ENCODE assay signal across 8 mouse cellular contexts in the genomic region with DNA sequence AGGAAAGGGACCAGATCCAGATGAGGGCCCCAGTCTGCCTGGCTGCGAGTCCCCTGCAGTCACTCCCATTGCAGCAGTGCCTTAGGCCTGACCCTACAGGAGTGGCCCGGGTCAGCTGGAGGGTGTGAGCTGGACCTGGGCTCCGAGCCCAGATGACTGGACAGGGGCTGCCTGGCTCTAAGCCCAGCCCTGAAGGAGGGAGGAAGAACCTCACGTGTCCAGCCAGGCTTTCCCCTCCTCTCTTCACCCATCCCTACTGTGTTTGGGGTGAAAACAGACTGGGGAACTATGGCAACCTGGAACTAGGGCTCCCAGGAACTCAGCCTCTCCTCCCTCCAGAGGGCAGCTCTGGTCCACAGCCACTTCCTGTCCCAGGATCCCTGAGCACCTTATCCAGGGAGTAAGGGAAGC. TPM values are rescaled to one million over a fixed set of nuclear protein-coding genes. Genes with fewer than 3 reads are reported as not detected.
DNase-seq lines count a peak whose midpoint lies in the region; ATAC-seq and TF ChIP-seq lines count a peak whose summit lies in the region.

No protein-coding gene starts in this region.

- H3K27ac ChIP-seq in embryonic facial prominence, embryonic 15.5 days (replicated peaks), result peak overlapping the region; percentile 66
- H3K27ac ChIP-seq in heart, postnatal 0 days (ENCODE audit: low read depth), result peak overlapping the region; percentile 69
- no peak overlapping the region for H3K27ac ChIP-seq in midbrain, embryonic 12.5 days (replicated peaks)

- no peak overlapping the region for H3K4me3 ChIP-seq in embryonic facial prominence, embryonic 15.5 days (replicated peaks)
- H3K4me3 ChIP-seq in heart, postnatal 0 days (ENCODE audit: low read depth, low read length), result no peak overlapping the region
- no peak overlapping the region for H3K4me3 ChIP-seq in midbrain, embryonic 12.5 days

- no peak overlapping the region for H3K4me2 ChIP-seq in embryonic facial prominence, embryonic 15.5 days (replicated peaks)
- H3K4me2 ChIP-seq in heart, postnatal 0 days (ENCODE audit: low read depth, low read length), result no peak overlapping the region
- H3K4me2 ChIP-seq in midbrain, embryonic 12.5 days (replicated peaks), result no peak overlapping the region

- 71% methylated on average over 4 of the region's 4 CpGs for WGBS in embryonic facial prominence, embryonic 15.5 days
- WGBS in heart, postnatal 0 days, result 7% methylated on average over 4 of the region's 4 CpGs
- 70% methylated on average over 4 of the region's 4 CpGs for WGBS in midbrain, embryonic 12.5 days

- H3K9me3 ChIP-seq in embryonic facial prominence, embryonic 15.5 days (replicated peaks), result no peaks in the 10 kb centered on the region
- H3K9me3 ChIP-seq in heart, postnatal 0 days (replicated peaks; ENCODE audit: control insufficient read depth, low read length), result no peaks in the 10 kb centered on the region
- no peaks in the 10 kb centered on the region for H3K9me3 ChIP-seq in midbrain, embryonic 12.5 days

- peaks cover 20% of the 10 kb centered on the region for H3K27me3 ChIP-seq in embryonic facial prominence, embryonic 15.5 days
- H3K27me3 ChIP-seq in heart, postnatal 0 days (ENCODE audit: control insufficient read depth, insufficient read depth, low read length), result peaks cover 7% of the 10 kb centered on the region; the same call in 1 of the 2 replicates
- peaks cover 17% of the 10 kb centered on the region for H3K27me3 ChIP-seq in midbrain, embryonic 12.5 days

- no peak overlapping the region for H3K9ac ChIP-seq in embryonic facial prominence, embryonic 15.5 days
- H3K9ac ChIP-seq in heart, postnatal 0 days (replicated peaks; ENCODE audit: low read depth, low read length), result no peak overlapping the region
- peak overlapping the region; percentile 24; the same call in 1 of the 2 replicates for H3K9ac ChIP-seq in midbrain, embryonic 12.5 days (replicated peaks)

- DNase-seq in urinary bladder, postnatal 14 days (ENCODE audit: low spot score), result peak; percentile 87
- DNase-seq in urinary bladder, postnatal 10 days (ENCODE audit: low spot score), result no peak
- peak; percentile 87 for DNase-seq in heart, postnatal 0 days (ENCODE audit: low spot score)
- DNase-seq in kidney, postnatal 25 days, result peak; percentile 87 to 96
- peak; percentile 89 to 90 for DNase-seq in urinary bladder, postnatal 4 days (ENCODE audit: low spot score in 2 of 2)
- DNase-seq in frontal cortex, postnatal 25 days (ENCODE audit: low spot score in 2 of 2), result no peak

- ATAC-seq in embryonic facial prominence, embryonic 15.5 days (ENCODE audit: insufficient number of reproducible peaks, low FRiP score, low TSS enrichment, low read depth), result peak; percentile 49
- ATAC-seq in heart, postnatal 0 days (ENCODE audit: insufficient read depth, low read depth), result peak; percentile 84
- ATAC-seq in midbrain, embryonic 12.5 days (ENCODE audit: low FRiP score, low read depth), result no peak

- 0 out of 2 replicates have a peak, but pooled peaks have one; percentile 59 for TF ChIP-seq EP300 in heart, postnatal 0 days (IDR thresholded peaks at IDR 0.05; ENCODE audit: low read depth)

- H3K4me1 ChIP-seq in embryonic facial prominence, embryonic 15.5 days, result peaks cover 27% of the 10 kb centered on the region
- H3K4me1 ChIP-seq in heart, postnatal 0 days (ENCODE audit: control insufficient read depth, insufficient read depth), result peaks cover 19% of the 10 kb centered on the region
- no peaks in the 10 kb centered on the region; the same call in 1 of the 2 replicates for H3K4me1 ChIP-seq in midbrain, embryonic 12.5 days

- TF ChIP-seq CTCF in heart, postnatal 0 days (IDR thresholded peaks at IDR 0.05; ENCODE audit: low read depth), result peak; percentile 40

- H3K36me3 ChIP-seq in embryonic facial prominence, embryonic 15.5 days, result peaks cover 42% of the 10 kb centered on the region
- peaks cover 24% of the 10 kb centered on the region for H3K36me3 ChIP-seq in heart, postnatal 0 days (replicated peaks; ENCODE audit: control insufficient read depth, insufficient read depth, low read length)
- peaks cover 44% of the 10 kb centered on the region for H3K36me3 ChIP-seq in midbrain, embryonic 12.5 days

RNA-seq across cellular contexts. Expression of gene Atf6b, which starts 8.6 kb away (rescaled TPM):
- polyA plus RNA-seq in embryonic facial prominence, embryonic 15.5 days (2015; fragmentation: Nextera tagmentation; extraction: Ambion mirVana), result 88.8 and 94.7 TPM in 2 replicates
- total RNA-seq in heart, postnatal 0 days (2014; rRNA removed; ENCODE audit: low replicate concordance), result 15.8 and 16.6 TPM in 2 replicates
- polyA plus RNA-seq in heart, postnatal 0 days (2015; fragmentation: Nextera tagmentation; extraction: Ambion mirVana), result 22.5 and 24.3 TPM in 2 replicates
- 116 and 121 TPM in 2 replicates for polyA plus RNA-seq in midbrain, embryonic 12.5 days (2016; fragmentation: Nextera tagmentation; extraction: Ambion mirVana)

RNA-seq across cellular contexts. Expression of gene Fkbpl, which starts 11.0 kb away (rescaled TPM):
- 16.2 and 16.8 TPM in 2 replicates for polyA plus RNA-seq in embryonic facial prominence, embryonic 15.5 days (2015; fragmentation: Nextera tagmentation; extraction: Ambion mirVana)
- total RNA-seq in heart, postnatal 0 days (2014; rRNA removed; ENCODE audit: low replicate concordance), result 2.6 and 7.1 TPM in 2 replicates
- polyA plus RNA-seq in heart, postnatal 0 days (2015; fragmentation: Nextera tagmentation; extraction: Ambion mirVana), result 12.3 and 13.4 TPM in 2 replicates
- 16.4 and 18.1 TPM in 2 replicates for polyA plus RNA-seq in midbrain, embryonic 12.5 days (2016; fragmentation: Nextera tagmentation; extraction: Ambion mirVana)

RNA-seq across cellular contexts. Expression of gene Tnxb, which starts 14.7 kb away (rescaled TPM):
- polyA plus RNA-seq in embryonic facial prominence, embryonic 15.5 days (2015; fragmentation: Nextera tagmentation; extraction: Ambion mirVana), result 0.48 and 0.87 TPM in 2 replicates
- total RNA-seq in heart, postnatal 0 days (2014; rRNA removed; ENCODE audit: low replicate concordance), result 24.5 and 26.8 TPM in 2 replicates
- polyA plus RNA-seq in heart, postnatal 0 days (2015; fragmentation: Nextera tagmentation; extraction: Ambion mirVana), result 1.8 and 2.0 TPM in 2 replicates
- 0.04 and 0.05 TPM in 2 replicates for polyA plus RNA-seq in midbrain, embryonic 12.5 days (2016; fragmentation: Nextera tagmentation; extraction: Ambion mirVana)

RNA-seq across cellular contexts. Expression of gene Prrt1, which starts 26.3 kb away (rescaled TPM):
- 1.3 and 1.5 TPM in 2 replicates for polyA plus RNA-seq in embryonic facial prominence, embryonic 15.5 days (2015; fragmentation: Nextera tagmentation; extraction: Ambion mirVana)
- total RNA-seq in heart, postnatal 0 days (2014; rRNA removed; ENCODE audit: low replicate concordance), result 0.35 TPM in 1 of 2 replicates, not detected in the other
- 0.16 and 0.19 TPM in 2 replicates for polyA plus RNA-seq in heart, postnatal 0 days (2015; fragmentation: Nextera tagmentation; extraction: Ambion mirVana)
- polyA plus RNA-seq in midbrain, embryonic 12.5 days (2016; fragmentation: Nextera tagmentation; extraction: Ambion mirVana), result 3.9 and 4.2 TPM in 2 replicates

RNA-seq across cellular contexts. Expression of gene Ppt2, which starts 27.3 kb away (rescaled TPM):
- 27.5 and 28.3 TPM in 2 replicates for polyA plus RNA-seq in embryonic facial prominence, embryonic 15.5 days (2015; fragmentation: Nextera tagmentation; extraction: Ambion mirVana)
- total RNA-seq in heart, postnatal 0 days (2014; rRNA removed; ENCODE audit: low replicate concordance), result 35.7 and 37.4 TPM in 2 replicates
- 24.0 and 25.7 TPM in 2 replicates for polyA plus RNA-seq in heart, postnatal 0 days (2015; fragmentation: Nextera tagmentation; extraction: Ambion mirVana)
- polyA plus RNA-seq in midbrain, embryonic 12.5 days (2016; fragmentation: Nextera tagmentation; extraction: Ambion mirVana), result 21.3 and 23.8 TPM in 2 replicates

Comparison
In these comparisons a context has a peak if more than half of its experiments do, and no peak if none do; other contexts are left out.
1. DNase-seq: peak in urinary bladder, postnatal 14 days (single experiment), heart, postnatal 0 days (single experiment), kidney, postnatal 25 days (2 of 2) and urinary bladder, postnatal 4 days (2 of 2); none in urinary bladder, postnatal 10 days (single experiment) and frontal cortex, postnatal 25 days (0 of 2).